Mouse (Mus musculus) bone marrow, adult 2 months (tissue): Measurements from ENCODE around the gene Rspry1. TPM values are rescaled to one million over a fixed set of nuclear protein-coding genes. Genes with fewer than 3 reads are reported as not detected.

Experiments used
- H3K27ac ChIP-seq: fragments of 200-500 bp; 2 replicates; pipeline ENCODE4 v1.5.1; 2012; ENCODE audit warnings: low read depth, mild to moderate bottlenecking, control low read depth, inconsistent platforms, low read length; ENCODE audit not compliant: control insufficient read depth, poor library complexity, insufficient read depth
- H3K4me1 ChIP-seq: fragments of 200-500 bp; 2 replicates; pipeline ENCODE4 v1.6.1; 2011; ENCODE audit warnings: low read length; ENCODE audit not compliant: control insufficient read depth, insufficient read depth
- H3K4me3 ChIP-seq: fragments of 200-500 bp; replicated peaks from 2 replicates; pipeline ENCODE3; 2011; ENCODE audit warnings: mild to moderate bottlenecking, low read depth, low read length, control low read depth; ENCODE audit not compliant: control insufficient read depth
- CTCF ChIP-seq: fragments of 200-500 bp; IDR thresholded peaks from 2 replicates; pipeline ENCODE4 v1.5.1; 2011; ENCODE audit warnings: low read length, control low read depth; ENCODE audit not compliant: control insufficient read depth, insufficient read depth
- POLR2A ChIP-seq: fragments of 200-500 bp; IDR thresholded peaks from 2 replicates; pipeline ENCODE4 v1.6.1; 2011; ENCODE audit warnings: low read depth, mild to moderate bottlenecking, control low read depth, low read length, borderline replicate concordance; ENCODE audit not compliant: control insufficient read depth
- WGBS: fragments of 180-500 bp; shearing (Covaris S2); methylation state at CpG from one replicate; pipeline ENCODE4 v1.1.7; 2018; 5-methylcytosine and 5-hydroxymethylcytosine counted together
- polyA plus RNA-seq: library from polyadenylated mRNA; stranded (reverse); fragments of >200 nt; gene quantifications from 2 replicates; pipeline ENCODE4 v1.2.4, GENCODE M21; 2011; ENCODE audit warnings: low replicate concordance; ENCODE audit not compliant: missing spikeins, insufficient read depth, insufficient read length

The Rspry1 gene
- polyA plus RNA-seq, 1 experiment: 9.5 TPM

- 74% methylated on average over 9 of the region's 9 CpGs for WGBS
- Histone ChIP-seq H3K4me3 (no peak overlapping the region), H3K4me1 (no peaks in the 10 kb centered on the region; the same call in 1 of the 2 replicates), H3K27ac (no peak overlapping the region)
- TF ChIP-seq CTCF: no peak
- no peak for TF ChIP-seq POLR2A
These were observed 84.2 kb downstream of the Rspry1 start for GRCm38 (mm10) chr8:94685953-94686352.

- 27% methylated on average over 6 of the region's 6 CpGs for WGBS
- no peaks in the 10 kb centered on the region for H3K4me1 ChIP-seq
- TF ChIP-seq CTCF: no peak
- no peak for TF ChIP-seq POLR2A
These were observed 93.0 kb downstream of the Rspry1 start for GRCm38 (mm10) chr8:94694701-94695100.

GRCm38 (mm10) chr8:94695341-94695993 lies 93.7 kb downstream of the Rspry1 start:
- Histone ChIP-seq H3K27ac (no peak overlapping the region), H3K4me1 (no peaks in the 10 kb centered on the region), H3K4me3 (peak overlapping the region; percentile 9)
- 5% methylated on average over 31 of the region's 31 CpGs for WGBS
- no peak for TF ChIP-seq CTCF

More at GRCm38 (mm10) chr8:94694701-94695100, 93.0 kb downstream of the Rspry1 start:
- H3K27ac ChIP-seq: no peak overlapping the region
- H3K4me3 ChIP-seq: no peak overlapping the region

GRCm38 (mm10) chr8:94695994-94696384 lies 94.3 kb downstream of the Rspry1 start, which contains the start of gene Pllp:
Gene Pllp (minus strand): TSS chr8:94696278.
- under 1% methylated on average over 41 of the region's 41 CpGs for WGBS
- Histone ChIP-seq H3K4me3 (peak within 1 kb of the TSS; percentile 30), H3K27ac (no peak within 1 kb of the TSS), H3K4me1 (no peaks in the 10 kb centered on the region)
- TF ChIP-seq POLR2A (peak; percentile 19; the same call in 1 of the 2 replicates), CTCF (no peak)

GRCm38 (mm10) chr8:94696566-94696965 lies 94.8 kb downstream of the Rspry1 start:
- Histone ChIP-seq H3K27ac (no peak overlapping the region), H3K4me1 (no peaks in the 10 kb centered on the region), H3K4me3 (no peak overlapping the region)
- WGBS: 58% methylated on average over 3 of the region's 3 CpGs
- TF ChIP-seq POLR2A (no peak), CTCF (no peak)

- Histone ChIP-seq H3K4me1 (no peaks in the 10 kb centered on the region; the same call in 1 of the 2 replicates), H3K27ac (no peak overlapping the region), H3K4me3 (no peak overlapping the region)
- WGBS: 79% methylated on average over 6 of the region's 6 CpGs
- TF ChIP-seq POLR2A: no peak
- TF ChIP-seq CTCF: no peak
These were observed 96.2 kb downstream of the Rspry1 start for GRCm38 (mm10) chr8:94697956-94698355.

GRCm38 (mm10) chr8:94699366-94699765 lies 97.6 kb downstream of the Rspry1 start:
- TF ChIP-seq POLR2A (no peak), CTCF (no peak)
- H3K4me3 ChIP-seq: no peak overlapping the region
- no peak overlapping the region for H3K27ac ChIP-seq
- H3K4me1 ChIP-seq: no peaks in the 10 kb centered on the region; the same call in 1 of the 2 replicates
- 89% methylated on average over 16 of the region's 16 CpGs for WGBS

GRCm38 (mm10) chr8:94700421-94700935 lies 98.7 kb downstream of the Rspry1 start:
- Histone ChIP-seq H3K27ac (no peak overlapping the region), H3K4me3 (no peak overlapping the region), H3K4me1 (no peaks in the 10 kb centered on the region; the same call in 1 of the 2 replicates)
- WGBS: 29% methylated on average over 4 of the region's 4 CpGs
- no peak for TF ChIP-seq CTCF
- TF ChIP-seq POLR2A: no peak

GRCm38 (mm10) chr8:94702156-94702555 lies 100.4 kb downstream of the Rspry1 start:
- no peak overlapping the region for H3K27ac ChIP-seq
- no peaks in the 10 kb centered on the region; the same call in 1 of the 2 replicates for H3K4me1 ChIP-seq
- WGBS: 54% methylated on average over 3 of the region's 3 CpGs
- H3K4me3 ChIP-seq: no peak overlapping the region
- TF ChIP-seq CTCF (no peak), POLR2A (no peak)
